Mouse (Mus musculus): ENCODE data around the gene Pa2g4.

DNA sequence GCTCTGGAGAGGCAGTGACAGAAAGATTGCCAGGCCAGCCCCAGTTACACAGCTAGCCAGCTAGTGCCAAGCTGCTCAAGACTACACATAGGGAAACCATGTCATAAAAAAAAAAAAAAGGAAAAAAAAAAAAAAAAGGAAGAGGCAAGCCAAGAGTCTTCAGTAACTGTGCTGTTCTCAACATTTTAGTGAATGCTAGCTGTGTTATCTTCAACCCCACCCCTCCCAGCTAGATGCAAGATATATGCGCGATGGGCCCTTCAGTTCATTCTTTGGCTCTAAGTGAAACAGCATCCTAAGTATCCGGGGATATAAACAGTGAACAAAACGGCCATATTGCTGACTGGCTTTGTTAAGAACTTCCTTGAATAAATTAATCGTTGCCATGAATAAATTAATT lies 27.0 kb upstream of the Pa2g4 start:
- TF ChIP-seq CHD2 (IDR thresholded peaks at IDR 0.05; ENCODE audit: low read depth, low read length) (no peak), ZC3H11A (IDR thresholded peaks at IDR 0.05; ENCODE audit: borderline replicate concordance, low read depth, low read length) (no peak), ZNF384 (IDR thresholded peaks at IDR 0.05; ENCODE audit: low read depth, low read length) (no peak), HCFC1 (IDR thresholded peaks at IDR 0.05; ENCODE audit: borderline replicate concordance, insufficient read depth, low read length) (no peak), MAFK (IDR thresholded peaks at IDR 0.05; ENCODE audit: insufficient read depth, low read depth, low read length) (no peak)
